Comparison of ENCODE assay signal across 9 mouse cellular contexts in the genomic region with DNA sequence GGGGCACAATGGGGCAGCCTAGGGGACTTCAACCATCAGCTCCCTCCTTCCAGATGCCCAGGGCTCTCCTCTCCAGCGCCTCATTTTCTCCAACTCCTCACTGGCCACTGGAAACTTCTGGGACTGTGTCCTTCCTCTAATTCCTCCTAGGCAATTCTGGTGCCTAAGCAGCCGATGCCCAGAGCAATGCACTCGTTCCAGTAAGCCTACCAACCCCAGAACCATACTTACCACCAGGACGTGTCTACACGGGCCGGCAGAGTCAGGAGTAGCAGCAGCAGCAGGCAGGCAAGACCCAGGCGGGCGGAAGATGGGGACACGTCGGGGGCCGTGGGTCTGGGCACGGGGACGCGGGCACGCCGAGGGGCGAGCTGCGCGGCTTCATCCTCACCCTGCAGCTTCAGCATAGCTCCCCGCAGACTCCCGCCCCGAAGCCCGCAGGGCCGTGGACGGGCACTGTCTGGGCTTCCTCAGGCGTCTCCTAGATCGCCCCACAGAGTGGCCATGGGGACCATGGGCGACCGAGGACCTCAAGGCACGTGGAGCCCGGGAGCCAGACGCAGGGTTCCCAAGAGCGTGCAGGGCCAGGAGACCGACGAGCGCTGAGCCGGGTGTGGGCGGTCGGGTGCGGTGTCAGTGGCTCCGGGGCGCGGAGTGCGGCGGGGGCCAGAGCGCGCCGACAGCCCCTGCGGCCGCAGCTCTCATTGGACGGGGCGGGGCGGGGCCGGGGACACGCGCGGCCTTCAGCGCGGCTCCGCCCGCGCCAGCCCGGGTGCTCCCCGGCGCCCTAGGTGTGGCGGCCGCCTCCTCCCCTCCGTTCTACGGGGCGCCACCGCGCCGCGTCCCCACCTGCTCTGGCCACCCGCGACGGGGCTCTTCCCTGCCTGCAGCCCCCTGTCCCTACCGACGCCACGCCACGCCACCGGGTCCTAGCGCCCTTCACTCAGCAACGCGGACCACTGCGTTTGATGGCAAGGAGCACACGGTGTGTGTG. TPM values are rescaled to one million over a fixed set of nuclear protein-coding genes. Genes with fewer than 3 reads are reported as not detected.
DNase-seq lines count a peak whose midpoint lies in the region; ATAC-seq and TF ChIP-seq lines count a peak whose summit lies in the region.
"Had no signal": no experiment of that assay in that cellular context is flagged by ENCODE, and none has a peak within 500 bp of the region (broad histone marks: within the 10 kb centered on the region; RNA-seq: fewer than 3 reads in every experiment).

Gene Wnt2b, minus strand, starts transcription at position 856 of the 994 bp plus-strand sequence.

- peaks cover 3% of the 10 kb centered on the region; the same call in 1 of the 2 replicates for H3K4me1 ChIP-seq in forebrain, embryonic 14.5 days (ENCODE audit: control insufficient read depth, insufficient read depth, low read length)
- no peaks in the 10 kb centered on the region for H3K4me1 ChIP-seq in intestine, postnatal 0 days (replicated peaks; ENCODE audit: control insufficient read depth, insufficient read depth, low read length)
- peaks cover 16% of the 10 kb centered on the region for H3K4me1 ChIP-seq in midbrain, embryonic 11.5 days (ENCODE audit: control insufficient read depth, insufficient read depth, low read length)

- H3K9ac ChIP-seq in forebrain, embryonic 14.5 days (ENCODE audit: low read length): peak within 1 kb of the TSS; percentile 54
- peak within 1 kb of the TSS; percentile 37 for H3K9ac ChIP-seq in intestine, postnatal 0 days (ENCODE audit: low read depth, low read length)
- H3K9ac ChIP-seq in midbrain, embryonic 11.5 days (ENCODE audit: low read length): peak within 1 kb of the TSS; percentile 47; the same call in 1 of the 2 replicates

- peak within 1 kb of the TSS; percentile 48 for H3K4me3 ChIP-seq in forebrain, embryonic 14.5 days (ENCODE audit: low read depth, low read length)
- H3K4me3 ChIP-seq in intestine, postnatal 0 days (ENCODE audit: low read depth, low read length): peak within 1 kb of the TSS; percentile 52
- H3K4me3 ChIP-seq in midbrain, embryonic 11.5 days (ENCODE audit: low read depth, low read length): peak within 1 kb of the TSS; percentile 38

- H3K4me2 ChIP-seq in forebrain, embryonic 14.5 days (ENCODE audit: low read length): peak within 1 kb of the TSS; percentile 66
- H3K4me2 ChIP-seq in intestine, postnatal 0 days (replicated peaks; ENCODE audit: low read depth): peak within 1 kb of the TSS; percentile 91
- peak within 1 kb of the TSS; percentile 51 for H3K4me2 ChIP-seq in midbrain, embryonic 11.5 days

- no peaks in the 10 kb centered on the region for H3K9me3 ChIP-seq in forebrain, embryonic 14.5 days (replicated peaks; ENCODE audit: control insufficient read depth, low read length)
- no peaks in the 10 kb centered on the region for H3K9me3 ChIP-seq in intestine, postnatal 0 days (ENCODE audit: control insufficient read depth)
- H3K9me3 ChIP-seq in midbrain, embryonic 11.5 days (ENCODE audit: control insufficient read depth, low read length): no peaks in the 10 kb centered on the region

- peak; percentile 46 for DNase-seq in gastrocnemius, postnatal 10 days
- DNase-seq in gastrocnemius, adult 8-10 months (ENCODE audit: low spot score in 2 of 2): no peak
- no peak for DNase-seq in Patski (ENCODE audit: low read depth, low spot score)
- peak; percentile 22 for DNase-seq in forebrain, embryonic 14.5 days (ENCODE audit: low spot score)
- DNase-seq in midbrain, embryonic 11.5 days (ENCODE audit: low spot score, missing footprints): peak; percentile 94
- DNase-seq in urinary bladder, postnatal 10 days (ENCODE audit: low spot score): no peak
- DNase-seq in urinary bladder, postnatal 14 days (ENCODE audit: low spot score): no peak

- in situ Hi-C loops in Patski (cut with MboI; ENCODE audit: low pct_unique_long_range_greater_than_20kb): loop anchor here (10.0 kb wide), 1 partner anchor 247 kb away; no protein-coding TSS in a partner anchor

- WGBS in forebrain, embryonic 14.5 days: under 1% methylated on average over 83 of the region's 87 CpGs
- WGBS in intestine, postnatal 0 days: 2% methylated on average over 68 of the region's 87 CpGs
- WGBS in midbrain, embryonic 11.5 days: 2% methylated on average over 62 of the region's 87 CpGs

- POLR2A ChIA-PET in Patski (lab: Charles Lee): no interaction called here

- H3K36me3 ChIP-seq in forebrain, embryonic 14.5 days (ENCODE audit: control insufficient read depth, insufficient read depth, low read length): no peaks in the 10 kb centered on the region
- H3K36me3 ChIP-seq in intestine, postnatal 0 days (ENCODE audit: control insufficient read depth, insufficient read depth): no peaks in the 10 kb centered on the region
- no peaks in the 10 kb centered on the region for H3K36me3 ChIP-seq in midbrain, embryonic 11.5 days (ENCODE audit: control insufficient read depth, insufficient read depth, low read length)

- CTCF ChIA-PET in Patski (lab: Charles Lee): interaction anchor here (0.9 to 1.3 kb wide), 3 partner anchors 13 to 21 kb away, joined by 3 to 4 read pairs (median 3); no protein-coding TSS in a partner anchor

- H3K27me3 ChIP-seq in Patski: no peaks in the 10 kb centered on the region
- H3K27me3 ChIP-seq in forebrain, embryonic 14.5 days (replicated peaks; ENCODE audit: control insufficient read depth, insufficient read depth, low read length): peaks cover 51% of the 10 kb centered on the region
- peaks cover 50% of the 10 kb centered on the region for H3K27me3 ChIP-seq in intestine, postnatal 0 days (replicated peaks; ENCODE audit: control insufficient read depth, insufficient read depth, low read length)
- H3K27me3 ChIP-seq in midbrain, embryonic 11.5 days (ENCODE audit: control insufficient read depth, insufficient read depth, low read length): peaks cover 62% of the 10 kb centered on the region

- TF ChIP-seq CTCF in Patski (IDR thresholded peaks at IDR 0.05): no peak
- no peak for TF ChIP-seq CTCF in intestine, postnatal 0 days (IDR thresholded peaks at IDR 0.05; ENCODE audit: low read depth)

- peak; percentile 45 for ATAC-seq in Patski
- peak; percentile 49 for ATAC-seq in forebrain, embryonic 14.5 days
- peak; percentile 55; the same call in 1 of the 2 replicates for ATAC-seq in intestine, postnatal 0 days
- ATAC-seq in midbrain, embryonic 11.5 days (ENCODE audit: low FRiP score): peak; percentile 68

- no peak within 1 kb of the TSS for H3K27ac ChIP-seq in forebrain, embryonic 14.5 days (ENCODE audit: low read depth, low read length)
- no peak within 1 kb of the TSS for H3K27ac ChIP-seq in intestine, postnatal 0 days (ENCODE audit: low read depth, low read length)
- H3K27ac ChIP-seq in midbrain, embryonic 11.5 days (ENCODE audit: low read depth, low read length): no peak within 1 kb of the TSS
- H3K27ac ChIP-seq: macrophage had no signal

RNA-seq across cellular contexts. Expression of gene Wnt2b, which starts in this region (rescaled TPM):
- 1 to 10 TPM; 1.6 to 1.7 TPM for total RNA-seq in gastrocnemius, postnatal 10 days (2021)
- total RNA-seq in gastrocnemius, adult 8-10 months (2022): under 1 TPM; 0.07 to 0.46 (median 0.10) TPM
- 1.7 TPM for polyA plus RNA-seq in Patski (2021)
- 0.38 and 0.83 TPM in 2 replicates for polyA plus RNA-seq in forebrain, embryonic 14.5 days (2014; fragmentation: Nextera tagmentation; extraction: Ambion mirVana)
- polyA plus RNA-seq in intestine, postnatal 0 days (2015; fragmentation: Nextera tagmentation; extraction: Ambion mirVana): 1.2 and 1.5 TPM in 2 replicates
- polyA plus RNA-seq in midbrain, embryonic 11.5 days (2014; fragmentation: Nextera tagmentation; extraction: Ambion mirVana): 1.2 TPM in 2 replicates
- polyA plus RNA-seq: macrophage had no signal

Comparison
In these comparisons a context has a peak if more than half of its experiments do, and no peak if none do; other contexts are left out.
1. DNase-seq: peak in gastrocnemius, postnatal 10 days (single experiment) and midbrain, embryonic 11.5 days (single experiment); none in gastrocnemius, adult 8-10 months (0 of 2), Patski (single experiment), urinary bladder, postnatal 10 days (single experiment) and urinary bladder, postnatal 14 days (single experiment).
2. Peak in DNase-seq, ATAC-seq, H3K4me3 ChIP-seq, H3K9ac ChIP-seq and H3K4me2 ChIP-seq in forebrain, embryonic 14.5 days; RNA of the gene not detected or under 1 TPM.
3. Peak in every context shown above with its lines, with median percentiles within 50 percentile points of each other: ATAC-seq, H3K4me2 ChIP-seq, H3K4me3 ChIP-seq and H3K9ac ChIP-seq.